Mouse (Mus musculus) midbrain, embryonic 13.5 days (tissue): ENCODE measurements around the gene Tmeff2. TPM values are rescaled to one million over a fixed set of nuclear protein-coding genes. Genes with fewer than 3 reads are reported as not detected.

Source experiments
- ATAC-seq: fragments of 200-750 bp; cut with Nextera tagmentation; 2 replicates; pipeline ENCODE4 v1.8.0; 2017; ENCODE audit warnings: mild to moderate bottlenecking, moderate TSS enrichment, moderate library complexity
- H3K27ac ChIP-seq: fragments of 300-500 bp; sonication (generic); 2 replicates; pipeline ENCODE4 v1.5.1; 2015; ENCODE audit warnings: inconsistent platforms, mild to moderate bottlenecking, moderate library complexity
- H3K27me3 ChIP-seq: fragments of 300-500 bp; sonication (generic); 2 replicates; pipeline ENCODE4 v1.6.1; 2015; ENCODE audit warnings: mild to moderate bottlenecking, inconsistent platforms
- H3K36me3 ChIP-seq: fragments of 300-500 bp; sonication (generic); 2 replicates; pipeline ENCODE4 v1.6.1; 2015; ENCODE audit warnings: mild to moderate bottlenecking, inconsistent platforms
- H3K4me1 ChIP-seq: fragments of 300-500 bp; sonication (generic); replicated peaks from 2 replicates; pipeline ENCODE4 v1.6.1; 2015; ENCODE audit warnings: inconsistent platforms
- H3K4me2 ChIP-seq: fragments of 300-500 bp; sonication (generic); replicated peaks from 2 replicates; pipeline ENCODE4 v1.6.1; 2015; ENCODE audit warnings: moderate library complexity, mild to moderate bottlenecking, inconsistent platforms
- H3K4me3 ChIP-seq: fragments of 300-500 bp; sonication (generic); replicated peaks from 2 replicates; pipeline ENCODE4 v1.5.1; 2015; ENCODE audit warnings: mild to moderate bottlenecking, inconsistent platforms
- H3K9ac ChIP-seq: fragments of 300-500 bp; sonication (generic); replicated peaks from 2 replicates; pipeline ENCODE4 v1.6.1; 2015; ENCODE audit warnings: mild to moderate bottlenecking, inconsistent platforms
- H3K9me3 ChIP-seq: fragments of 300-500 bp; sonication (generic); 2 replicates; pipeline ENCODE4 v1.6.1; 2016; ENCODE audit warnings: mild to moderate bottlenecking, inconsistent platforms
- WGBS: fragments of 180-500 bp; shearing (Covaris S2); methylation state at CpG from one replicate; pipeline ENCODE4 v1.1.7; 2015; 5-methylcytosine and 5-hydroxymethylcytosine counted together
- polyA plus RNA-seq: library from polyadenylated mRNA; unstranded; fragments of >200 nt; fragmentation: Nextera tagmentation; extraction: Ambion mirVana; gene quantifications from 2 replicates; pipeline ENCODE4 v1.2.1, GENCODE M21; 2015

The Tmeff2 gene
- polyA plus RNA-seq, 1 experiment from 2014 or later: 41.2 TPM

- no peak for ATAC-seq
- WGBS: 88% methylated on average over 3 of the region's 3 CpGs
These were observed 189.4 kb downstream of the Tmeff2 start for GRCm38 (mm10) chr1:51089803-51090202.

DNA sequence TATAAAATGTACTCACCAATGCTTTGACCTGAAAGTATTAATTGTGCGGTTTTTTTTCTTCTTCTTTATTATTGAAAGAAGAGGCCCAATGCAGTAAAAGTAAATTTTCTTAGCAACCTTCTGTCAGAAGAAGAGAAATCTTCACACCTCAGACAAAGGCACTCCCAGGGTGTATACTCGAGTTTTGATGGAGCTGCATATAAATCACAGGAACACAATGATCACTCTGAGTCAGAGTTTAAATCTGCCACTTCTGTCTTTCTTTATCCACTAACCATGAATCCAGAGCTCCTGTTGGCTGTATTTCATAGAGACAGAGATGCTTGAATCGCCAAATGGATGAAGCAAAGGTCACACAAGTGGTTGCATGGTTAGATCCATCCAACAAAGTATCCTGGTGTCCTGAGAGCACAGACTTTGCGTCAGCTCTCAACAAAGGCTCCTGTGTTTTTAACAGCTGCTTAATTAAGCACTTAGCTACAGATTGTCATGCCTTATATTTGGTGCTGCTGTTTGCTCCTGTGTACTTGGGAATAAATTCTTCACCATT is 189.8 kb downstream of the Tmeff2 start:
- Histone ChIP-seq H3K9ac (no peak overlapping the region), H3K9me3 (no peaks in the 10 kb centered on the region), H3K27ac (no peak overlapping the region), H3K4me3 (no peak overlapping the region), H3K36me3 (no peaks in the 10 kb centered on the region), H3K4me2 (no peak overlapping the region), H3K27me3 (no peaks in the 10 kb centered on the region), H3K4me1 (no peaks in the 10 kb centered on the region; the same call in 1 of the 2 replicates)
- WGBS: 81% methylated on average over 4 of the region's 4 CpGs
- no peak for ATAC-seq

More at GRCm38 (mm10) chr1:51089803-51090202, 189.4 kb downstream of the Tmeff2 start:
- Histone ChIP-seq H3K9me3 (no peaks in the 10 kb centered on the region), H3K27ac (no peak overlapping the region), H3K9ac (no peak overlapping the region), H3K4me3 (no peak overlapping the region), H3K4me1 (no peaks in the 10 kb centered on the region; the same call in 1 of the 2 replicates), H3K27me3 (no peaks in the 10 kb centered on the region), H3K36me3 (no peaks in the 10 kb centered on the region), H3K4me2 (no peak overlapping the region)

DNA sequence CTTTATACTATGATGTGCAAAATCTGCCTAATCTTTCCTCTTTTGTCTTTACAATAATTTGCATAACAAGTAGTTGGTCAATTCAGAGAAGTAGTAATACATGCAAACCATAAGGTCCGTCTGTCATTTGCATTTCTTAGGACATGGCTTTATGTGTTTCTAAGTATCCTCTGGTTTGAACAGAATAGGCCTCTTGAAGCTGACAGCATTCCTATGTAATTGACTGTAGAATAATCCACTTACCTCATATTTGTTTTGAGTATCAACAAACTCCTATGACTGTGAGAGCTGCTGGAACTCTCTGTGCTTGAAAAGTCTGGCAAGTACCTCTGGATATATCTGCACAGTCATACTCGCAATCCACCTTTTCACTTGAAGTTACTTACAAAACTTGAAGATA is 194.3 kb downstream of the Tmeff2 start:
- no peak overlapping the region for H3K4me2 ChIP-seq
- no peaks in the 10 kb centered on the region for H3K36me3 ChIP-seq
- no peaks in the 10 kb centered on the region for H3K9me3 ChIP-seq
- ATAC-seq: no peak
- H3K9ac ChIP-seq: no peak overlapping the region
- no peaks in the 10 kb centered on the region for H3K27me3 ChIP-seq
- H3K27ac ChIP-seq: no peak overlapping the region
- 54% methylated on average over 2 of the region's 2 CpGs for WGBS
- H3K4me3 ChIP-seq: no peak overlapping the region
- H3K4me1 ChIP-seq: peaks cover 7% of the 10 kb centered on the region

- 67% methylated on average over 4 of the region's 4 CpGs for WGBS
- no peaks in the 10 kb centered on the region for H3K9me3 ChIP-seq
- H3K4me2 ChIP-seq: no peak overlapping the region
- peak overlapping the region; percentile 25; the same call in 1 of the 2 replicates for H3K27ac ChIP-seq
- H3K27me3 ChIP-seq: no peaks in the 10 kb centered on the region
- H3K4me3 ChIP-seq: no peak overlapping the region
- no peaks in the 10 kb centered on the region for H3K36me3 ChIP-seq
- peak; percentile 78 for ATAC-seq
- peaks cover 7% of the 10 kb centered on the region for H3K4me1 ChIP-seq
- H3K9ac ChIP-seq: no peak overlapping the region
These were observed 196.6 kb downstream of the Tmeff2 start for GRCm38 (mm10) chr1:51096848-51097598.

DNA sequence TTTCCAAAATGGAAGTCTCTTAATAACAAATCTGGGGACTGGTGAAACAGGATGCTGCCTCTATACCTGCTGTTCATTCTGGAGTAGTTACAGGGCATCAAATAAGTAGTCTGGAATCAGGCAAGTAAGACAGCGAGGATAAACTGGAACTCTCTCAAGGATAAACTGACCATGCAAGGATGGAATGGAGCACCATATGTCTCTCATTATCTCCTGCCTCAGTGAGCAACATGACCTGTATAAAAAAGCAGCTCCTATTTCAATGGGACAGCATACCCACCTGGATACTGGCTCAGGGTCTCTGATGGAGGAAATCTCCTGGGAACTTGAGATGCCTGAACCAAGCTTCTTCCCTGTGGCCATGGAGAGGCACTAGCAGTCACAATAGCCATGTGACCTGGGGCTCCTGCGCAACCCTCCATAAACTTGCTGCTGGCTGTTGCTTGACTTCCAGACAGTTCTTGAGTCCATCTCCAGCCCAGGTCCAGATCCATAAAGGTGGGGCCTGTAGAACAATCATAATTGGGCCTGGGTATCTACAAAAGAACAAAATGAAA is 200.7 kb downstream of the Tmeff2 start:
- Histone ChIP-seq H3K4me1 (peaks cover 7% of the 10 kb centered on the region), H3K4me2 (no peak overlapping the region), H3K9me3 (no peaks in the 10 kb centered on the region), H3K36me3 (no peaks in the 10 kb centered on the region), H3K27ac (no peak overlapping the region), H3K27me3 (no peaks in the 10 kb centered on the region), H3K9ac (no peak overlapping the region), H3K4me3 (no peak overlapping the region)
- WGBS: 92% methylated on average over 2 of the region's 2 CpGs
- no peak for ATAC-seq

GRCm38 (mm10) chr1:51104698-51105097 is 204.3 kb downstream of the Tmeff2 start:
- no peak overlapping the region for H3K27ac ChIP-seq
- no peaks in the 10 kb centered on the region for H3K4me1 ChIP-seq
- H3K27me3 ChIP-seq: no peaks in the 10 kb centered on the region
- H3K9me3 ChIP-seq: no peaks in the 10 kb centered on the region
- H3K4me3 ChIP-seq: no peak overlapping the region
- no peak overlapping the region for H3K4me2 ChIP-seq
- H3K9ac ChIP-seq: no peak overlapping the region
- H3K36me3 ChIP-seq: no peaks in the 10 kb centered on the region
- WGBS: 60% methylated on average over 2 of the region's 2 CpGs
- no peak for ATAC-seq

- WGBS: 81% methylated on average over 4 of the region's 4 CpGs
- no peak for ATAC-seq
These were observed 206.0 kb downstream of the Tmeff2 start for GRCm38 (mm10) chr1:51106401-51106920.

GRCm38 (mm10) chr1:51107299-51107698 is 206.9 kb downstream of the Tmeff2 start:
- no peak overlapping the region for H3K4me2 ChIP-seq
- ATAC-seq: no peak
- WGBS: 64% methylated on average over 2 of the region's 2 CpGs
- H3K4me1 ChIP-seq: no peaks in the 10 kb centered on the region
- H3K36me3 ChIP-seq: no peaks in the 10 kb centered on the region
- no peak overlapping the region for H3K27ac ChIP-seq
- no peak overlapping the region for H3K9ac ChIP-seq
- H3K9me3 ChIP-seq: no peaks in the 10 kb centered on the region
- H3K4me3 ChIP-seq: no peak overlapping the region
- no peaks in the 10 kb centered on the region for H3K27me3 ChIP-seq

More at GRCm38 (mm10) chr1:51106401-51106920, 206.0 kb downstream of the Tmeff2 start:
- Histone ChIP-seq H3K9ac (no peak overlapping the region), H3K9me3 (no peaks in the 10 kb centered on the region), H3K4me3 (no peak overlapping the region), H3K27me3 (no peaks in the 10 kb centered on the region), H3K4me2 (no peak overlapping the region), H3K36me3 (no peaks in the 10 kb centered on the region), H3K4me1 (no peaks in the 10 kb centered on the region), H3K27ac (no peak overlapping the region)

DNA sequence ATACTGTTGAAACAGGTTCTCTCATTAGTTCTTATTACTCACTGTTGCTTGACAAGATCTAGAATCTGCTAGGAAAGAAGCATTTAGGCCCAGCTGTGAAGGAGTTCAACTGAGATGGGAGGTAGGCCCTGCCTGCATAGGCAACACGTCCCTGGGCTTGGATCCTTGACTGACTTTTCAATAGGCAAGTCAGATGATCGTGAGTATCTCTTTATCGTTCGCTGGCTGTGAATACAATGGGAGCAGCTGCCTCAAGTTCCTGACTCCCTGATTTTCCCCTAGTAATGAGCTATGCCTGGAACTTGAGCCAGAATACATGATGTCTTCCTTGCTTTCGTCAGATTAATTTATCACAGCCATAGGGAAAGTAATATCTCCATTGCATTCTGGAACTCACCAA is 214.3 kb downstream of the Tmeff2 start:
- 59% methylated on average over 5 of the region's 5 CpGs for WGBS
- no peak for ATAC-seq
- H3K4me3 ChIP-seq: no peak overlapping the region

DNA sequence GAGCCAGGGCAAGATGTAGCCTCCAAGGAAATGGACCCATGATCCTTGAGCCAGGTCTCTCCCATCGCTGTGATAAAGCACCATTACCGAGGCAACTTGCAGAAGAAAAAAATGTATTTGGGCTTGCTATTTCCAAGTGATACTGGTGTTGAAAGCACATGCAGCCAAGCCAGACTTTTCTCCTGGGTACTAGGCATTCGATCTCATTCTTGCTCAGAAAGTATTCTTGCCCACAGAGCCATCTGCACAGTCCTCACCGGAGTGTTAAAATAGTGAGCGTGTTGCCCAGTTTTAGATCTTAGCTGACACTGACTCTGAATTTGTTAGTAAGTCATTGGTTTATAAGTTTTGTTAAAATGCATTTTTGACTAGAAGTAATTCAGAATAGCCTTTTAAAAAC is 215.3 kb downstream of the Tmeff2 start:
- no peaks in the 10 kb centered on the region for H3K27me3 ChIP-seq
- H3K9ac ChIP-seq: no peak overlapping the region
- H3K4me2 ChIP-seq: no peak overlapping the region
- no peak overlapping the region for H3K4me3 ChIP-seq
- H3K36me3 ChIP-seq: no peaks in the 10 kb centered on the region
- no peak for ATAC-seq
- 93% methylated on average over 5 of the region's 5 CpGs for WGBS
- no peaks in the 10 kb centered on the region for H3K4me1 ChIP-seq
- H3K27ac ChIP-seq: no peak overlapping the region
- H3K9me3 ChIP-seq: no peaks in the 10 kb centered on the region

More for the DNA sequence above, 214.3 kb downstream of the Tmeff2 start:
- no peak overlapping the region for H3K27ac ChIP-seq
- no peak overlapping the region for H3K9ac ChIP-seq
- no peaks in the 10 kb centered on the region for H3K4me1 ChIP-seq
- H3K9me3 ChIP-seq: no peaks in the 10 kb centered on the region
- H3K27me3 ChIP-seq: no peaks in the 10 kb centered on the region
- no peaks in the 10 kb centered on the region for H3K36me3 ChIP-seq
- H3K4me2 ChIP-seq: no peak overlapping the region

DNA sequence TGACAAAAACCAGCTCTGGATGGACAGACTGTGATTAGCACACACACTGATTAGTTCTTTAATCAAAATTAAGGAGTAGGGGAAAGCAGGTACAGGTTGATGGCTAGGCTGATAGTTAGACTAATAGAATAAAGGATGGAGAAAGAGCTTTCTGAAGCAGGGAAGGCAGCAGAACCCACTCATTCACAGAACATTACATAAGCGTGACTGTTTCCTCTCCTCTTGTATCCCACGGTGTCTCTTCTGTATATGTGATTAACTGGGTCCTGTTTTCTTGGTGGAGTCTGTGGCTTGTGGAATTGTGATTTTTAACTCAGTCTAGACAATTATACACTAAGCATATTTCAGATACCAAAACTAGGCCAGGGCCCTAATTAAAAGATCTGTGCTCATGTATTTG is 217.4 kb downstream of the Tmeff2 start:
- Histone ChIP-seq H3K27ac (no peak overlapping the region), H3K9ac (no peak overlapping the region), H3K27me3 (no peaks in the 10 kb centered on the region), H3K4me3 (no peak overlapping the region), H3K9me3 (no peaks in the 10 kb centered on the region), H3K4me1 (no peaks in the 10 kb centered on the region), H3K4me2 (no peak overlapping the region), H3K36me3 (no peaks in the 10 kb centered on the region)
- no peak for ATAC-seq
- WGBS: 94% methylated on average over 2 of the region's 2 CpGs

DNA sequence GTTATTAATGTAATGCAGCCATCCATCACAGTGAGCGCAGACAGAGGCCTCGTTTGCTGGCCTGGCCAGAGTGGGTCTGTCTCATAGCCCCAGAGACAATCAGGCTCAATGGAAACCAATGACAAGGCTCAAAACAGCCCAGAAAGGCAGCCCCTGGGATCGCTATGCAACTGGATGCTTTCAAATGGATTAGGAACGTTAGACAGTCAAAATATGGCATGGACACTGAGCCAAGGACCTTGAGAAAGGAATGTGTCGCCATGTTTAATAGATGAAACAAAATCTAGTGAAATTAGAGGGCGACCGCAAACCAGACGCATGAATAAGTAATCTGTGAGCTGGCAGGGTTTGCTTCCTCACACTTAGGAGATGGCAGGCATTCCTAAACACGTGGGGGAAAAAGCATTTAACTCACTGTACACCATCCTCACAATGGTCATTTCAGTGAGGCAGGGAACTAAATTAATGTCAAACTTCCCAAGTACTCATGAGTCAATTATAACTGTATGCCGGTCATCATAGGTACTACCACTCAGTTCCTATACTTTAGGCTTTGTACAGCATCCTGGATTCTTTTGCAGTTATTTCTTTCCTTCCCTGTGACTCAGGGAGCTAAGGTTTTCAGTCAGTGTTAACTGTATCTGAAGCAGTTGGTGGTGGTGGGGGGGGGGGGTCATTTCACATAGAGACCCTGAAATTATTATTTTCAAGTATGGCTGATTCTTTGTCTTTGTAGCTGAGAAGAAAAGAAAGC is 225.4 kb downstream of the Tmeff2 start:
- 64% methylated on average over 10 of the region's 10 CpGs for WGBS
- no peak overlapping the region for H3K9ac ChIP-seq
- peaks cover 3% of the 10 kb centered on the region; the same call in 1 of the 2 replicates for H3K4me1 ChIP-seq
- peak overlapping the region; percentile 40; the same call in 1 of the 2 replicates for H3K27ac ChIP-seq
- H3K27me3 ChIP-seq: no peaks in the 10 kb centered on the region
- ATAC-seq: no peak
- H3K36me3 ChIP-seq: no peaks in the 10 kb centered on the region
- H3K4me3 ChIP-seq: no peak overlapping the region
- H3K4me2 ChIP-seq: no peak overlapping the region
- no peaks in the 10 kb centered on the region for H3K9me3 ChIP-seq
